Mouse (Mus musculus) spleen, adult 2 months (tissue): ENCODE measurements around the gene Cercam.

Experiments
- CTCF ChIP-seq: fragments of 200-500 bp; IDR thresholded peaks from 2 replicates; pipeline ENCODE4 v1.5.1; 2011; ENCODE audit warnings: mild to moderate bottlenecking, inconsistent platforms; ENCODE audit not compliant: insufficient read depth, insufficient read length, insufficient replicate concordance; ENCODE audit errors: extremely low read depth
- POLR2A ChIP-seq: fragments of 200-500 bp; IDR thresholded peaks from 2 replicates; pipeline ENCODE4 v1.6.1; 2011; ENCODE audit warnings: low read depth, low read length, inconsistent platforms

DNA sequence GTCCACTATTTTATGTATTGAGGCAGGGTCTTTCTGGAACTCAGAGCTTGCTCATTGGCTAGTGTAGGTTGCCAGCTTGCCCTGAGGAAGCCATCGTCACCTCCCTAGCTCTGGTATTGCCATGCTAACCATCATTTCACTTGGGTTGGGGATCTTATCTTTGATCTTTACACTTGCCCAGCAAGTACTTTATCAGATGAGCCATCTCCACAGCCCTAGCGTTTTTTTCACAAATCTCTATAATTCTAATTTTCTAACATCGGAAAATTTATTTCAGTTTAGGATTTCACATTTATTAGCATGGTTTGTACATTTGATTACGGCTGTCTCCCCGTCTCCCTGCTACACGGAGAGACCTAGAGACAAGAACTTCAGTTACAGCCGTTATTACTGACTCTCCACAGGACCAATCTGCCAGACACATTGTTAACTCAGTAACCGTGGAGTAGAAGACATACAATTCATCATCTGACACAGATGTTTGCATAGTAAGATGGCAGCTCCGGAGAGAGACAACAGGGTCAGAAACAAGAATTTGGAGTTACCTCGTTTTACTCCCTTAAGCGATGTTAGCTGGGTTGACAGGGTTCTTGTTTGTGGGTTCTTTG is 42.5 kb upstream of the Cercam start:
- TF ChIP-seq CTCF (no peak), POLR2A (no peak)
